Mouse (Mus musculus): ENCODE results near the gene Il27.

Gene Il27

DNA sequence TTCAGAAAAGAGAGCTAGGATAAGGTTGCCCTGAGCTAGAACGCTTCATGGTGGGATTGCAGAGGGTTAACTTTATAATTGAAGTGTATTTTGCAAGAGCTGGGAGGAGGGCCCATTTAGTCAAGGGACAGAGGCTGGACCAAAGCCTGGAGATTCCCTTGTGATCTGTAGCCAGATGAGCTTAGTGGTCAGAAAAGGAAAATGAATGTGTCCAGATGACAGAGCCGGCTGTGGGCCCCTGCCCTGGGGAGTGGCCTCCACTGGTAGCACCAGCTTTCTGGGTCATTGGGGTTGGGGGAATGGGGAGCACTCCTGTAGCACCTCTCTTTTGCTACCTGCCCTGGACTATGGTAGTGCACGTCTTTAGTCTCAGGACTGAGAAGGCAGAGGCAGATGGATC lies 12.3 kb upstream of the Il27 start:
- DNase-seq (ENCODE audit: low read depth, low spot score) = no peak

DNA sequence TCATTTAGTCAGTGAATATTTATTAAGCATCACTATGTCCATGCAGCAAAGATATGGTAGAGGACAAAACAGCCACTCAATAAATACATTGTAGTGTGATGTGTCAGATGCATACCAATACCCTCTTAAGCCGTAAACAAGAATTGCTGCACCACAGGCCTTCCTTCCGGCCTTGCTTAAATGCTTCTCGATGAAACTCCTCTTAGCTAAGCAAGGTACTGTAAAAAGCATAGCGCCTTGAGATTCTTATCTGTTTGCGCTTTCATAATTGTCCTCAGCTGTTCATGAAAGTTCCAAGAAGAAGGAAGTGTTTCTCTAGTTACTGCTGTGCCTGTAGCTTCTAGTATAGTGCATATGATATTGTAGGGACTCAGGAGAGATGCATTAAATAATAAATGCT lies 11.9 kb upstream of the Il27 start:
- no peak for DNase-seq (ENCODE audit: low read depth, low spot score)

DNA sequence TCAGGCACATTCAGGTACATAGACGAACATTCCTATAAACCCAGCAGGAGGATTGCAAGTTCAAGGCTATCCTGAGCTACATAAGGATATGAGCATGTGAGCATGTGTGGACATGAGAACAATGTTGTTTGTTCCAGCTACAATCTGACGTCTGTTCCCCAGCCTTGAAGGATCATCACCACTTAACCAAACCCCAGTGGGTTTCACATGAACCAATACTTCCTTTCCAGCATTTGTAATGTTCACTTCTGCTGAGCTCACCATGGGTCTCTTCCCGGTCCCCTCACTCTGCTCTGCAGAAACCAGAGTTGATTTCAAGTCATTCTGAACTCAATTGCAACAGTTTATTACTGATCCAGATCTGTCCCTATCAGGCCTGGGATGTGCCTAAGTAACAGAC lies 7.9 kb upstream of the Il27 start:
- DNase-seq (ENCODE audit: low read depth, low spot score) = no peak

DNA sequence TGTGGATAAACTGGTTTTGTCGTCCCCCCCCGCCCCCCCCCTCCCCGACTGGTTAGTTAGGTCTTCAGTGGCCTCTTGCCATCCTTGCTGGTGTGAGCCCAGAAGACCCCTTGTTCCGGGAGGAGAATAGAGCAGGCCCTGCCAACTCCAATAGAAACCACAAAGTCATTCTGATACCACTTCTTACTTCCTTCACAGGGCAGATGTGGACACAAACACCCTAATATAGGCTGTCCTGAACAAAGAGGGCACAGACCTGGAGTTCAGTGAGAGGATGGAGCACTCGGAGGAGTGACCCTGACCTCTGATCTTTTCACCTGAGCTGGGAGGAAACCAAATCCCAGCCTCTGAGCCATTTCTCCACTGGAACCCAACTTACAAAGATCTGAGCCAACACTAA lies 7.2 kb upstream of the Il27 start:
- DNase-seq (ENCODE audit: low read depth, low spot score) = no peak

DNA sequence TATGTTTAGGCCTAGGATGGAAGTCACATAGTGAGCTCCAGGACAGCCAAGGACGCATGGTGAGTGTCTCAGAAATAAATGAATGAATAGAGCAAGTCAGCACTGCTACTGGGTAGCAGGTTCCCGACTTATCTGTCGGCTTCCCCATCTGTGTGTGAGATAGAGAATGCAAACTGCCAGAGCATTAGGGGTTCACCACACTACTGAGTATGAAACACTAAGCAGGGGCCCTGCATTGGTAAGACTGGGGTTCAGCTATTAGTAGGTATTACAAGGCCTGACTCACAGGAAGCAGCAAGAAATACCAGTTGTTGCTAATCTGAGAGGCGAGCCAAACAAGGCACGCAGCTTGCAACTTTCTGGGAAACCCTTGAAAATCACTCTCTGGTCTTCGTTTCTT lies 4.2 kb upstream of the Il27 start:
- no peak for DNase-seq (ENCODE audit: low read depth, low spot score)

DNA sequence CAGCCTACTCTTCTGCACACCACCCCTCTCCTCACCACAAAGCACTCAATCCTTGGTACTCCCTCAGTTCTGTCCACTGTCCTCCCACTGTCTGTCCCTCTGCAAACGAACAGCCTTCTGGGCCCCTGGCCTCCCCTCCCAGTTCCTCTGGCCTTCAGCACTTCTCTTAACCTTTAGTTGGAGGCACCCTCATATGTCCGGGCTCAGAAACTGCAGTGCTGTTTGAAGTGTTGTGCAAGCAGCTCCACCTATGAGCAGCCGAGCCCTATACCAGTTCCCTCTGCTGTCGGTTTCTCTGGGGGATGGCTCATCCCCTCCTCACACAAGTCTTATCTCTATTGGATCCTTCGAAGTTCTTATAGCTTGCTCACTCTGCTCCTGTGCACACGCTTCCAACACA lies 1.7 kb upstream of the Il27 start:
- no peak for DNase-seq (ENCODE audit: low read depth, low spot score)

DNA sequence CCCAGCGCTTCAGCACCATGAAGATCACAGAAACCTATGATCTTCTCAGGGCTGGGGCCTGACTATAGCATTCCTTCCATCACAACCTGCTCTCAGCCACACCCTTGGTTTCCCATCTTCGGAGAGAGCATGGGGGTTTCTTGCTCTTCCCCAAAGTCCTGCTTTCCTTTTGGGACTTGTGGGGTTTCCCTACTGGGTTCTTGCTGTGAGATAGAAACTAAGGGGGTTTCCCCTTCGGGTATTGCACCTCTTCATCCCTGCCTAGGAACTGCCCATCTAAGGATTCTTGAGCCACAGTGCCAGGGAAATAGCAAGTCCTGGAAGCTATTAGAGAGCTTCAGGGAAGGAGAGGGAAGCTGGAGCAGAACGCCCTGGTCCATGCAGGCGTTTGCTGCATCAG lies 1.1 kb upstream of the Il27 start:
- DNase-seq (ENCODE audit: low read depth, low spot score) = no peak

DNA sequence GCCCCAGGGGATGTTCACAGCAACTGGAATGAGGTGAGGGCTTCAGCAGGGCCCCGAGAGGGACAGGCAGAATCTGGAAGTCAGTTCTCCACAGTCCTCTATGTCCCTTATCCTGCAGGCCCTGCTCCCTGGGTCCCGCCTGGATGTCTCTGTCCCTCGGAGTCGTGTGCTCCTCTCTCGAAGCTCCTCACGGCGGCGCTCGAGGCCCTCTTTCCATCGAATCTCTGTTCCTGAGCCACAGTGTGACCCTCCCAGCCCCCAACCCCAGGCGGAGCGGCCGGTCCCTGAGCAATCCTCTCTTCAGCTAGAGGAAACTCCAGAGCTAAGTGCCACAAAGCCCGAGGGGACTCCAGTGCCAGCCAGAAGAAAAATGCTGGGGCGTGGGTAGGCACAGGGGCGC lies 7.0 kb downstream of the Il27 start:
- no peak for DNase-seq (ENCODE audit: low read depth, low spot score)

DNA sequence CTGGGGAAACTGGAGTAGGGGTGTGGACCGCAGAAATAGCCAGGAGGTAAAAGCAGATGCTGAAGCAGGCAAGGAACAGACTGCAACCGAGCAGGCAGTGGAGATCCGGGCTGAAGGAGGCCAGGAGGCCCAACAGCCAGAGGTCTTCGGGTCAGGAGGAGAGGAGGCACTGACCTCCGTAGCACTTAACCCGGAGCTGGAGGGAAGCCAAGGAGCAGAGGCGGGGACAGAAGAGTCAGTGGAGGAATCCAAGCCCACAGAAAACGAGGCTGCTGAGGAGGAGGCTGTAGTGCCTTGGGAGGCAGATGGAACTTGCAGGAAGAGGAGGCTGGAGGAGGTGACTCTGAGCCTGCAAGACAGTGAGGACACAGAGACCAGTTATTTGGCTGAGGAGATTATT lies 7.9 kb downstream of the Il27 start:
- no peak for DNase-seq (ENCODE audit: low read depth, low spot score)

DNA sequence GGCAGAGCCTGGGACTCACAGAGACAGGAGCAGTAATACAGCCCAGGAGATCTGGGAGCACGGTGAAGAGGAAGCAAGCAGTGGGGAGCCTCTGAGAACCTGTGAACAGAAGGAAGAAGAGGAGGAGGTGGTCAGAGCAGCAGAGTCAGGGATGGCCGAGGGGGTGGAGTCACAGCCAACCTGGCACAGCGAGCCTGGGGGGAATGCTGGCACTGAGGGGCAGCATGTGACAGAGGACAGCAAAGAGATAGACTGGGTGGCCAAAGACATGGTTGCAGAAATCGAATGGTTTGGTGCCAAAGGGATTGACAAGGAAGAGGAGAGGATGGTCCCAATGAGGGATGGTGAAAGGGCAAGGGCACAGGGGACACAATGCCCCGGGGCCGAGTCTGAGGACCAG lies 9.0 kb downstream of the Il27 start, which contains the start of gene Cln3:
Gene Cln3 (minus strand): TSS at position 101 of the 400 bp plus-strand sequence.
- no peak for DNase-seq (ENCODE audit: low read depth, low spot score)

DNA sequence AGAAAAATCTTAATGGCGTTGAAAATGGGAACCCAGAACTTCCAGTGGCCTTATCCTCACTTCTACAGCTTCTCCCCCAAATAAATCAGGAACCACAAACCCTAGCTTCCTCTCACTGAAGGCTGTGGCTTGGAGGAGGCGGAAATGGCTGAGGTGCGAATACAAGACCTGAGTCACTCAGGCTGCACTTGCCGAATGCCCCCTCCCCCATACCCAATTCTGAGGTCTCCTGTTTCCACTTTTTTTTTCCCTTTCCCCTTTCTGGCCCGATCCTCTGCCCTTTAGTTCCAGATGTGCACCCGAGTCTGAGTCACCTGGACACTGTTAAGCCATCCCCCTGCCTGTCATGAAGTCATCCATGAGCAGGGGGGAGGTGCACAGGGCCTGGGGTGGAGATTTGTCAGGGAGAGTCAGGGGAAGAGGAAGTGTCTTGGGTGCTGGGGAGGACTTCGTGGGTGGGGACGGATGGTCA lies 10.2 kb downstream of the Il27 start, which contains the start of gene Apobr:
Gene Apobr (plus strand): TSS at position 437 of the 472 bp plus-strand sequence.
- DNase-seq (ENCODE audit: low read depth, low spot score) = no peak

DNA sequence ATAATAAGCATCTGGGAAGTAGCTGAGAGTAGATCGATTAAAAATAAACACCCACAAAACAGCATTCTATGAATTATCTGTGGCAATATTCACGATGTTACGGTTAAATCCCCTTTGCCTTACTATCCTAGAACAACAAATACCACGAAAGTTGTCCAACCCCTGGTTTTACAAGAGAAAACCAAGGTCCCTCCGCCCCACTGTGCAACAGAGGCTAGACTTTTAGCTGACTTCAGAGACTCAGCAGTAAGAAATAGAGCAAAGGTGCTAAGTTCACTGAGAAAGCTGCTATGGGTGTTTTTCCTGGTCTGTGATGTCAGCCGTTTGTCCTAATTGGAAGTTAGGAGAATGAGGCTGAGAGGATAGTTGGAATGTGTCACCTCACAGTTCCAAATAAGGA lies 11.0 kb downstream of the Il27 start:
- no peak for DNase-seq (ENCODE audit: low read depth, low spot score)

DNA sequence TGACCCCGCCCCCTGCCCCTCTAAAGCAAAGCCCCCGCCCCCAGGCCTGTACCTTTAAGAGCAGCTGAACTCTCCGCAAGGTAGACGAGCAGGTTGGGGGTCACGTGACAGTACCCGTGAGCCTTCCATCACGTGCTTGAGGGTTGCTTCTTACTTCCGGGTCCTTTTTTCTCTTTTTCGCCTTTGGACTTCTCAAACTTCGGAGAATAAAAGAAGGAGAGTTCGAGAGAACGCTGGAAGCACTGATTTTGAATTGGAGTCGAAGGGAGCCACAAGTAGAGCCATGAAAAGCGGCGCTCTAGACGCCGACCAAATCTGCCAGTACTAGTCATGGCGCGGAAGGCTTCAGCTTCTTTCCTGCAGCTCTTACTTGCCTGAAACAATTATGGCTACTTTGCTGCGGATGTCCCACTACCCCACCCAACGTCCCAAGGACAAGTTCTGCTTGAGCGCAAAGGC lies 11.5 kb downstream of the Il27 start:
- DNase-seq (ENCODE audit: low read depth, low spot score) = peak; percentile 84

DNA sequence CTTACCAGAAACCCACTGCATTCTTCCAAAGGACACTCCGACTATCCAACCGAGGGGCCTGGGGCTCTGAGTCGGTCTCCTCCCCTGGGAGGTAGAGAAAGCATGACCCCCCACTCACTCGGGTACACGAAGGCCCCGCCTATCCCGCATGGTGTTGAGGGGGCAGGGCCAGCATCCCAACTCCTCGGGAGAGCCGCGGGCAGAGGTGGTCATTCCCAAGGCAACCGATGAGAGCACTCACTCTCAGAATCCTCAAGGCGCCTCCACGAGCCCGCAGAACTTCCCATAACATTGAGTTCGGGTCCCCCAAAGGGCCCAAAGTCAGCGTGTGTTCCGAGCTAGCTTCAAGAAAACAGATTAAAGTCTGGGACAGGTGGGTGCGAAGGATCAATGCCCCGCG lies 12.0 kb downstream of the Il27 start:
- no peak for DNase-seq (ENCODE audit: low read depth, low spot score)

DNA sequence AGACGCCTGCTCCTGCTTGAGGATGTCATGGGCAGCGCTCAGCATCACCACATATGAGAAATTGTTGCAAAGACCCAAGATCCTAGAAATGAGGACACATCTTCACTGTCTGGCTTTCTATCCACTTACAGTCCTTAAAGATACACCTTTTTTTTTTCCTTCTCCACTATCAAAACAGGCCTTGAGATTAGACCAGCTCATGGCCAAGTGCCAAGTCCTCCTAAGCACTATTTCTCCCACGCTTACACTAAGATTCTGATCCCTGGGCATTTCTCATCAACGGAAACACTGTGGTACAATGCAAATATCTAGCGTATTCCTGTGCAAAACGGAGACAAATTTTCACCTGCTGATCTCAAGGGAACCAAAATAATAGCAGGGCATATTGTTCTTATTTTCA lies 13.1 kb downstream of the Il27 start:
- DNase-seq (ENCODE audit: low read depth, low spot score) = no peak

DNA sequence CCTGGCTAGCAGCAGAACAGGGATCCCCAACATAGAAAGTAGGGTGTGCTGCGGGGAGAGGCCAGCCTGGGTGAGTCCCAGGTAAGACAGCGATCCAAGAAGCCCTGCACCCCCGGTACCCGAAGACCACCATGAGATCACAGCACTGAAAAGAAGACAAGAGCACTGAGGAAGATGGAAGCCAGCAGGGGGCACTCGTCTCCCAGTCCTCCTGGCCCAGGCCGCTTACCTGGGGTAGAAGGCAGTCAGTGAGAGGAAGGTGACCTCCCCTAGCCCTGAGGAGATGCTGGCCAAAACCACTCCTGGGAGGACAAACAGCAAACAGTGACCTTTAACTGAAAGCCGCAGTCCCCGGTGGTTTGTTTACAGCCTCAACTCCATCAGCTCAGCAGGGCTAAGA lies 15.6 kb downstream of the Il27 start:
- DNase-seq (ENCODE audit: low read depth, low spot score) = no peak

DNA sequence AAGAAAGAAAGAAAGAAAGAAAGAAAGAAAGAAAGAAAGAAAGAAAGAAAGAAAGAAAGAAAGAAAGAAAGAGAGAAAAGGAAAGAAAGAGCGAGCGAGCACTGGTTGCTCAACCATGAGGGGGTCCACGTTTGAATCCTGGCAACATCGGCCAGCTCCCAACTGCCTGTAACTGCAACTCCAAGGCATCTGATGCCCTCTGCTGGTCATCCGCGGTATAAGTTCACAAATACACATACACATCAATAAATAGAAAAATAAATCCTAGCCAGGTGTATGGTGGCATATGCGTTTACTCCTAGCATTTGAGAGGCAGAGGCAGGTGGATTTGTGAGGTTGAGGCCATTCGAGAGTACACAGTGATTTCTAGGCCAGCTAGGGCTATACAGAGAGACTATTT lies 17.8 kb downstream of the Il27 start:
- DNase-seq (ENCODE audit: low read depth, low spot score) = no peak

DNA sequence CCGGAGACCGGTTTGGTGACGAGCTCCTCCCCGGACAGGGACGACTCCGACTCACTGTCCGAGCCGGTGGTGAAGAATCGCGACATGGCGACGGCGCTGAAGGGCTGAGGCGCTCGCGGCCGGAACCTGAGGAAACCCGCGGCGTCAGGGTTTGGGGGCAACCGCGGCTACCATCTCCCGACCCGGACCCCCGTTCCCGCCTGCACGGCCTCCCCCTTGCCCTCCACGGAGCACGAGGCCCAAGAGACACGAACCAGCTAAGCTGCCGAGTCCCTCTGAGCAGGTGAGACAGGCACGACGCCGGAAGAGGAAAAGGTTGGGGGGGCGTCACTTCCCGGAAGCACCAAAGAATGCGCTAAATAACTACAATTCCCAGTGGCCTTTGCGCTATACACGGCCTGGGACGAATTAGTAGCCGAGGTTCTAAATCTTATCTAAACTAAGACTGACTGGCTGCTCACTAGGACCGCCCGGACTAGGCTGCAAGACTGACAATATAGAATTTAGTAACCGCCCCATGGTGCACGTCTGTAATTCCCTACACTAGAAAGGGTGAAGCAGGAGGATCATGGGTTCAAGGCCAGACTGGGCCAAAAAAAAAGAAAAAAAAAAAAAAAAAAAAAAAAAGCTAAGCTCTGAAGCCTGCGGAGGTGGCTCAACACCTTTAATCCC lies 28.5 kb downstream of the Il27 start, which contains the start of gene Eif3c:
Gene Eif3c (minus strand): TSS at position 318 of the 672 bp plus-strand sequence.
- DNase-seq (ENCODE audit: low read depth, low spot score) = peak; percentile 92

DNA sequence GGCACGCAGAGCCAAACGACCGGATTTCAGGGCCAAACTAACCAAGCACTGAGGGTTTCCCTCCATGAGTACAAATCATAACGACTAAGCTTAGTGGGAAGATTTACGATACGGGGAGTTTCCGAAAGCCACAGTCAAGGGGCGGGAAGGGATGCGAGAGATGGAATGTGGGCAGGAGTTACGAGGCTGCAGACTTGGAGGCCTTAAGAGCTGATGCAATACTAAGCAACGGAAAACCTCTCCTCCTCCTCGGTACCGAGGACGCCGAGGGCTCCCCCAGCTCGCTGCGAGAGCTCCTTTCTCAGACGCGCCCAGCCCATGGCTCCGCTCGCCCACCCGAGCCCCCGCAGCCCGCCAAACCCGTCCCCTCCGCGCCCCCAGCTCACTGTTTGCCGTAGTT lies 29.0 kb downstream of the Il27 start:
- DNase-seq (ENCODE audit: low read depth, low spot score) = no peak

DNA sequence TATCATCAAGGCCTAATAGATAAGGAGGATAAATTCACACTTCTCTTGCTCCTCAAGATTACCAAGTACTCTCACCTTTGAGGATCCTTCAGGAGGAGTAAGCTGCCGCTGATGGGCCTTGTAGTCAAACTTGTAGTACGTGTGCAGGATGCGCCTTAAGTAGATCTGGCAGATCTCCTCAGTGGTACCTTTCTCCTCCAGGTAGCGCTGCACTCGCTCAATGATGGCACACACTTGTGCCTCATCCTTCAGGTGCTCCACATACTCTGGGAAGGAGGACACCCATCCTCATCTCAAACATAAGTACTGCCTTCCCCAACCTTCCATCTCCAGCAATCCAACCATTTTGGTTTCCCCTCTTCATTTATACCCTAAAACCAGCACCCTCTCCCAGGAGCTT lies 38.1 kb downstream of the Il27 start:
- no peak for DNase-seq (ENCODE audit: low read depth, low spot score)

DNA sequence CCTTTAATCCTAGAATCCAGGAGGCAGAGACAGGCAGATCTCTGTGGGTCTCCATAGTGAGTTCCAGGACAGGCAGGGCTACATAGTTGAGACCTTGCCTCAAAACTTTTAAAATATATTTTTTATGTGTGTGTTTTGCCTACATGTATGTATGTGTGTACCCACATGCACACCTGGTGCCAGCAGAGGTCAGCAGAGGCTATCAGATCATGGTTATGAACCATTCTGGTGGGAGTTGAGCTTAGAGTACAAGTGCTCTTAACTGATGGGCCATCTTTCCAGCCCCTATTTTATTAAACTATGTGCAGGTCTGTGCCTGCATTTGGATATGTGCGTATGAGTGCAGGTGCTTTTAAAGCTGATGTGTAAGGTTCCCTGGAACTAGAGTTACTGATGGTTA lies 39.9 kb downstream of the Il27 start:
- no peak for DNase-seq (ENCODE audit: low read depth, low spot score)

DNA sequence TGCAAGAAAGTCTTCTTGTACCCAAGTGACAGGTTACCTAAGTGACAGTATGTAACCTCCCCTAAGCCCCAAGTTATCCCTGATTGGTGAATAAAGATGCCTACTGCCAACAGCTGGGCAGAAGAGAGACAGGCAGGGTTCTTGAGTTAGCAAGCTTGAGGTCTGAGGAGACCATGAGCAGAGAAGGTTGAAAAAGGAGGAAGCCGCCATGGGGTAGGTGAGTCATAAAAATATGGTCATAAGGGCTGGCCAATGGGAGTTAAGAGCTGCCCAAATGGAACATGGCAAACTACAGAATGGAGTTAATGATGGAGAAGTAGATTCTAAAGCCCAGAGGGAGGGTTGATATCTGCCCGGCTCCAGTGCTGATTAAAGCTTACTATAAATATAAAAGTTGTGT lies 49.1 kb downstream of the Il27 start:
- DNase-seq (ENCODE audit: low read depth, low spot score) = no peak

DNA sequence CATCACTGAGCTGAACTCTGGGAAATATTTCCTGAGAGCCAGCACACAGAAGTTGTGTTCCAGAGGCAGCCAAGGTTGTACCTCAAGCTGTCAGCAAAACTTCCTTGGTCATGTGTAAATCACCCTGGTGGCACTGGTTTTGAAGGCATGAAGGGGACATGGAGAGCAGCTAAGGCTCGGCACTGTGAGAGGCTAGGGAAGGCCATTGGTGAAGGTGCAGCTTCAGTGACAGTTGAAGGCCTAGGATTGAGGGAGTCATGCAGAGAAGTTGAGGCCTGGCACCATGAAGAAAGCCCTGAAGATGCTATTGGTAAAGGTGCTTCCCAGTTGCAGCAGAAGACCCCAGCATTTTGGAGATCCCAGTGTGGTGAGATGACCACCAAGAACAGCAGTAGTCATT lies 53.1 kb downstream of the Il27 start:
- DNase-seq (ENCODE audit: low read depth, low spot score) = no peak

Measured in telencephalon, adult 2 months (tissue).